Mouse (Mus musculus): ENCODE data around the gene Plin5.

DNA sequence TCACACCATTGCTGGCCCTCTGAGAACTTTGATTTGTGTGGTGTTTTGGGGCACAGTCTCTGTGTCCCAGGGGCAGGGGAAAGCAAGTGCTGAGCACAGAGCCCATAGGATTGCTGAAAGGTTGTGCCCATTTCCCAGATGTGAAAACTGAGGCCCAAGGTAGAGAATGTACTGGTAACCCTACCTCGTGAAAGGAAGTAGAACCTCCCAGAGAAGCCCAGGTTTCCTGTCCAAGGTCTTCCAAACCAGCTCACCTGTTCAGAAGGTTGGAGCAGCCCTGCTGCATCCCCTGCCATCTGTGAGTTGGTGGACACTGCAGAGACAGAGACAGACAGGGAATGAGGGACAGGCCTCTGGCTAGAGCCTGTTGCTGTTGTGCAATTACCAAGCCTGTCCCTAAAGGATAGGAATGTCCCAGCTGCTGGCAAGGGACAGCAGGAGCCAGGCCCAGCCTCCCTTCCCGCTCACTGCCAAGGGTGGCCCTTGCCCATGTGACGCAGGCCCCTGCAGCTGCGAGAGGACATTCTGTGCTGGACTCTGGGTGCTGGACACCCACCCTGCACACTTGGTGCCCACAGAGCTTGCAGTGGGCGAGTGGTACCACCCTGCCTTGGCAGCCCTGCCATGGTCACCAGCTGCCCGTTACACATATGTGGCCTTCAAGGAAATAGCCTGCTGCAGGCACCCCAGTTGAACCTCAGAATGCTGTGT, 8.9 kb downstream of the Plin5 start:
- TF ChIP-seq POLR2A (IDR thresholded peaks at IDR 0.05; ENCODE audit: insufficient read length, low read depth) = no peak
- peak in 2 of 3 experiments; percentile 77 for TF ChIP-seq MYOD1 (IDR thresholded peaks at IDR 0.05; ENCODE audit: control insufficient read depth in 1 of 3, insufficient read length in 2 of 3, low read depth in 2 of 3)
- TF ChIP-seq MYOG (IDR thresholded peaks at IDR 0.05; ENCODE audit: control insufficient read depth in 1 of 3, insufficient read depth in 1 of 3, insufficient read length in 2 of 3, low read depth in 2 of 3) = peak in 2 of 3 experiments; percentile 67 to 94
- no peak for TF ChIP-seq USF1 (IDR thresholded peaks at IDR 0.05; ENCODE audit: low read depth)
- TF ChIP-seq SRF (IDR thresholded peaks at IDR 0.05; ENCODE audit: control insufficient read depth, insufficient read length, low read depth) = no peak
- TF ChIP-seq TCF12 (IDR thresholded peaks at IDR 0.05; ENCODE audit: insufficient read depth, poor library complexity, severe bottlenecking) = no peak
- no peak for TF ChIP-seq E2F4 (IDR thresholded peaks at IDR 0.05; ENCODE audit: insufficient read depth)
- TF ChIP-seq REST (IDR thresholded peaks at IDR 0.05; ENCODE audit: insufficient read depth, insufficient read length) = no peak
- peak; percentile 39 for TF ChIP-seq POLR2AphosphoS2 (IDR thresholded peaks at IDR 0.05; ENCODE audit: insufficient read length, low read depth)
- peak; percentile 58; the same call in 1 of the 2 replicates for TF ChIP-seq CEBPB (IDR thresholded peaks at IDR 0.05; ENCODE audit: insufficient read depth, poor library complexity, severe bottlenecking)
